Mouse (Mus musculus): ENCODE measurements around the gene Stard9. TPM values are rescaled to one million over a fixed set of nuclear protein-coding genes. Genes with fewer than 3 reads are reported as not detected.

The Stard9 gene
- polyA plus RNA-seq (2012; rRNA removed) = 1.2 and 2.1 TPM in 2 replicates

GRCm38 (mm10) chr2:120628886-120629735, at the start of gene Stard9:
Gene Stard9 (plus strand): TSS chr2:120629121.
- Histone ChIP-seq H3K27ac (ENCODE audit: insufficient read depth, low read depth, low read length) (no peak within 1 kb of the TSS), H3K4me3 (ENCODE audit: low read depth, low read length) (peak within 1 kb of the TSS; percentile 68), H3K27me3 (ENCODE audit: control insufficient read depth, insufficient read depth, low read length) (no peaks in the 10 kb centered on the region), H3K36me3 (ENCODE audit: control insufficient read depth, insufficient read depth, low read length) (no peaks in the 10 kb centered on the region), H3K4me1 (ENCODE audit: control insufficient read depth, insufficient read depth, insufficient read length, low read length) (peaks cover 6% of the 10 kb centered on the region)
- 3% methylated on average over 36 of the region's 36 CpGs for WGBS
- TF ChIP-seq POLR2A (IDR thresholded peaks at IDR 0.05; ENCODE audit: low read depth, low read length) (no peak), CTCF (IDR thresholded peaks at IDR 0.05; ENCODE audit: extremely low read depth, insufficient read length, insufficient replicate concordance, low read depth, low read length) (no peak)

- TF ChIP-seq CTCF (IDR thresholded peaks at IDR 0.05; ENCODE audit: extremely low read depth, insufficient read length, insufficient replicate concordance, low read depth, low read length) (no peak), POLR2A (IDR thresholded peaks at IDR 0.05; ENCODE audit: low read depth, low read length) (no peak)
- Histone ChIP-seq H3K4me1 (ENCODE audit: control insufficient read depth, insufficient read depth, insufficient read length, low read length) (peaks cover 3% of the 10 kb centered on the region; the same call in 1 of the 2 replicates), H3K27ac (ENCODE audit: insufficient read depth, low read depth, low read length) (no peak overlapping the region), H3K4me3 (ENCODE audit: low read depth, low read length) (no peak overlapping the region), H3K36me3 (ENCODE audit: control insufficient read depth, insufficient read depth, low read length) (peaks cover 30% of the 10 kb centered on the region), H3K27me3 (ENCODE audit: control insufficient read depth, insufficient read depth, low read length) (no peaks in the 10 kb centered on the region)
- WGBS = 85% methylated on average over 5 of the region's 5 CpGs
These were observed 39.2 kb upstream of the Stard9 start for GRCm38 (mm10) chr2:120589759-120590158.

GRCm38 (mm10) chr2:120592227-120592626, 36.7 kb upstream of the Stard9 start:
- H3K4me3 ChIP-seq (ENCODE audit: low read depth, low read length) = no peak overlapping the region
- peaks cover 3% of the 10 kb centered on the region; the same call in 1 of the 2 replicates for H3K4me1 ChIP-seq (ENCODE audit: control insufficient read depth, insufficient read depth, insufficient read length, low read length)
- no peak overlapping the region for H3K27ac ChIP-seq (ENCODE audit: insufficient read depth, low read depth, low read length)
- H3K27me3 ChIP-seq (ENCODE audit: control insufficient read depth, insufficient read depth, low read length) = no peaks in the 10 kb centered on the region
- TF ChIP-seq CTCF (IDR thresholded peaks at IDR 0.05; ENCODE audit: extremely low read depth, insufficient read length, insufficient replicate concordance, low read depth, low read length) (no peak), POLR2A (IDR thresholded peaks at IDR 0.05; ENCODE audit: low read depth, low read length) (no peak)
- H3K36me3 ChIP-seq (ENCODE audit: control insufficient read depth, insufficient read depth, low read length) = peaks cover 32% of the 10 kb centered on the region
- WGBS = 90% methylated on average over 1 of the region's 1 CpGs

- no peak for TF ChIP-seq CTCF (IDR thresholded peaks at IDR 0.05; ENCODE audit: extremely low read depth, insufficient read length, insufficient replicate concordance, low read depth, low read length)
- no peak for TF ChIP-seq POLR2A (IDR thresholded peaks at IDR 0.05; ENCODE audit: low read depth, low read length)
- 93% methylated on average over 2 of the region's 2 CpGs for WGBS
- Histone ChIP-seq H3K27ac (ENCODE audit: insufficient read depth, low read depth, low read length) (no peak overlapping the region), H3K27me3 (ENCODE audit: control insufficient read depth, insufficient read depth, low read length) (no peaks in the 10 kb centered on the region), H3K4me1 (ENCODE audit: control insufficient read depth, insufficient read depth, insufficient read length, low read length) (no peaks in the 10 kb centered on the region), H3K36me3 (ENCODE audit: control insufficient read depth, insufficient read depth, low read length) (peaks cover 47% of the 10 kb centered on the region), H3K4me3 (ENCODE audit: low read depth, low read length) (no peak overlapping the region)
These were observed 31.2 kb upstream of the Stard9 start for GRCm38 (mm10) chr2:120597734-120598133.

- TF ChIP-seq CTCF (IDR thresholded peaks at IDR 0.05; ENCODE audit: extremely low read depth, insufficient read length, insufficient replicate concordance, low read depth, low read length) (no peak), POLR2A (IDR thresholded peaks at IDR 0.05; ENCODE audit: low read depth, low read length) (no peak)
- Histone ChIP-seq H3K27ac (ENCODE audit: insufficient read depth, low read depth, low read length) (no peak overlapping the region), H3K27me3 (ENCODE audit: control insufficient read depth, insufficient read depth, low read length) (no peaks in the 10 kb centered on the region), H3K4me1 (ENCODE audit: control insufficient read depth, insufficient read depth, insufficient read length, low read length) (no peaks in the 10 kb centered on the region), H3K4me3 (ENCODE audit: low read depth, low read length) (no peak overlapping the region), H3K36me3 (ENCODE audit: control insufficient read depth, insufficient read depth, low read length) (peaks cover 50% of the 10 kb centered on the region)
- WGBS = 88% methylated on average over 4 of the region's 4 CpGs
These were observed 29.4 kb upstream of the Stard9 start for GRCm38 (mm10) chr2:120599506-120599905.

- Histone ChIP-seq H3K4me1 (ENCODE audit: control insufficient read depth, insufficient read depth, insufficient read length, low read length) (0 out of 2 replicates have a peak, but pooled peaks cover 1% of the 10 kb centered on the region), H3K4me3 (ENCODE audit: low read depth, low read length) (no peak overlapping the region), H3K27ac (ENCODE audit: insufficient read depth, low read depth, low read length) (no peak overlapping the region), H3K27me3 (ENCODE audit: control insufficient read depth, insufficient read depth, low read length) (no peaks in the 10 kb centered on the region), H3K36me3 (ENCODE audit: control insufficient read depth, insufficient read depth, low read length) (peaks cover 17% of the 10 kb centered on the region)
- 90% methylated on average over 6 of the region's 6 CpGs for WGBS
- no peak for TF ChIP-seq POLR2A (IDR thresholded peaks at IDR 0.05; ENCODE audit: low read depth, low read length)
- TF ChIP-seq CTCF (IDR thresholded peaks at IDR 0.05; ENCODE audit: extremely low read depth, insufficient read length, insufficient replicate concordance, low read depth, low read length) = no peak
These were observed 22.8 kb upstream of the Stard9 start for GRCm38 (mm10) chr2:120606021-120606690.

All from small intestine, adult 2 months (tissue).